Mouse (Mus musculus) layer of hippocampus, adult 9-10 months (tissue): ENCODE results near the gene Olfr701.

Experiments used
- DNase-seq: peaks from one replicate; pipeline ENCODE4 v3.0.0; 2022; ENCODE audit warnings: low spot score

Olfr701 gene

GRCm38 (mm10) chr7:106813829-106814228 lies at the start of gene Olfr701:
TSS of gene Olfr701 (plus strand) at chr7:106814129.
- no peak for DNase-seq

- DNase-seq, result no peak
Observed at GRCm38 (mm10) chr7:106788330-106788729, 25.6 kb upstream of the Olfr701 start.

- DNase-seq, result no peak
Observed at GRCm38 (mm10) chr7:106793098-106793497, 20.8 kb upstream of the Olfr701 start, which contains the start of gene Olfr699. TSS of gene Olfr699 (minus strand) at chr7:106793198.

- no peak for DNase-seq
Observed at GRCm38 (mm10) chr7:106808734-106809133, 5.2 kb upstream of the Olfr701 start, which contains the start of gene Olfr700. TSS of gene Olfr700 (minus strand) at chr7:106808834.

- no peak for DNase-seq
Observed at GRCm38 (mm10) chr7:106815775-106816174, 1.8 kb downstream of the Olfr701 start.

- no peak for DNase-seq
Observed at GRCm38 (mm10) chr7:106818414-106818813, 4.5 kb downstream of the Olfr701 start.

GRCm38 (mm10) chr7:106833793-106834192 lies 19.9 kb downstream of the Olfr701 start, which contains the start of gene Olfr702:
TSS of gene Olfr702 (minus strand) at chr7:106833893.
- no peak for DNase-seq

- DNase-seq, result no peak
Observed at GRCm38 (mm10) chr7:106843060-106843459, 29.1 kb downstream of the Olfr701 start, which contains the start of gene Olfr703. TSS of gene Olfr703 (plus strand) at chr7:106843360.

GRCm38 (mm10) chr7:106862885-106863284 lies 49.0 kb downstream of the Olfr701 start, which contains the start of gene Olfr704:
TSS of gene Olfr704 (plus strand) at chr7:106863185.
- no peak for DNase-seq
